Mouse (Mus musculus) small intestine, adult 2 months (tissue): ENCODE data around the gene Kcna7.

Experiments used
- CTCF ChIP-seq: fragments of 200-500 bp; IDR thresholded peaks from 2 replicates; pipeline ENCODE4 v1.5.1; 2012; ENCODE audit warnings: low read depth, mild to moderate bottlenecking, control low read depth, inconsistent platforms, low read length, moderate library complexity, mixed read lengths; ENCODE audit not compliant: insufficient replicate concordance, insufficient read length; ENCODE audit errors: extremely low read depth
- POLR2A ChIP-seq: fragments of 200-500 bp; IDR thresholded peaks from 2 replicates; pipeline ENCODE4 v1.6.1; 2012; ENCODE audit warnings: low read depth, mild to moderate bottlenecking, control low read depth, inconsistent platforms, low read length, moderate library complexity

GRCm38 (mm10) chr7:45421194-45421593 lies 15.7 kb downstream of the Kcna7 start:
- TF ChIP-seq POLR2A (no peak), CTCF (no peak)
